Mouse (Mus musculus) MEL (cell line): ENCODE measurements at regions not wholly inside any gene's neighbourhood (a gene's known extent, or its start where the extent isn't known, plus 50 kb on each side); places are given as distances from the start of the nearest gene placed in this dataset.

Experiments used
- DNase-seq: peaks from one replicate; pipeline ENCODE4 v3.0.0; 2011; ENCODE audit warnings: low read depth, low spot score
- H3K27ac ChIP-seq: 2 replicates; pipeline ENCODE4 v1.5.1; 2012; ENCODE audit warnings: low read depth, mild to moderate bottlenecking, control low read depth, low read length, moderate library complexity; ENCODE audit not compliant: control insufficient read depth
- H3K27me3 ChIP-seq, 2 experiments: fragments of 150-350 bp in 1 of 2; sonication (generic) in 1 of 2; 2 replicates each; pipeline ENCODE4 v1.6.1; 2012; ENCODE audit warnings: low read length in 2 of 2, mild to moderate bottlenecking in 2 of 2, improper control_type of control experiment in 1 of 2, moderate library complexity in 1 of 2; ENCODE audit not compliant: insufficient read depth in 2 of 2, control insufficient read depth in 1 of 2
- H3K36me3 ChIP-seq, 2 experiments: 2 replicates each; pipeline ENCODE4 v1.6.1; 2012 to 2014; ENCODE audit warnings: low read length in 2 of 2, improper control_type of control experiment in 1 of 2, inconsistent platforms in 1 of 2, mild to moderate bottlenecking in 1 of 2; ENCODE audit not compliant: insufficient read depth in 2 of 2, control insufficient read depth in 1 of 2
- H3K4me1 ChIP-seq, 2 experiments: fragments of 150-350 bp in 1 of 2; sonication (generic) in 1 of 2; 2 replicates each; pipeline ENCODE4 v1.6.1; 2012; ENCODE audit warnings: low read length in 2 of 2, improper control_type of control experiment in 1 of 2, mild to moderate bottlenecking in 1 of 2; ENCODE audit not compliant: insufficient read depth in 2 of 2, control insufficient read depth in 1 of 2
- H3K4me3 ChIP-seq, 2 experiments: fragments of 150-350 bp in 1 of 2; sonication (generic) in 1 of 2; 2 replicates each; pipeline ENCODE4 v1.5.1; 2012; ENCODE audit warnings: low read depth in 2 of 2, low read length in 2 of 2, mild to moderate bottlenecking in 2 of 2, moderate library complexity in 2 of 2, control low read depth in 1 of 2, improper control_type of control experiment in 1 of 2; ENCODE audit not compliant: control insufficient read depth in 1 of 2, insufficient read depth in 1 of 2
- H3K79me2 ChIP-seq: 2 replicates; pipeline ENCODE4 v1.6.1; 2012; ENCODE audit warnings: mild to moderate bottlenecking, low read length, moderate library complexity; ENCODE audit not compliant: control insufficient read depth, poor library complexity, insufficient read depth
- H3K9ac ChIP-seq: 2 replicates; pipeline ENCODE4 v1.6.1; 2012; ENCODE audit warnings: low read depth, mild to moderate bottlenecking, control low read depth, low read length, moderate library complexity; ENCODE audit not compliant: control insufficient read depth, poor library complexity, severe bottlenecking
- H3K9me3 ChIP-seq: fragments of 150-350 bp; sonication (generic); replicated peaks from 2 replicates; pipeline ENCODE4 v1.6.1; 2012; ENCODE audit warnings: mild to moderate bottlenecking, low read length, improper control_type of control experiment, moderate library complexity; ENCODE audit not compliant: insufficient read depth
- CTCF ChIP-seq, 3 experiments: IDR thresholded peaks in 2 of 3; conservative IDR thresholded peaks in 1 of 3; 2 replicates each; pipeline ENCODE4 v1.5.1; 2011 to 2012; ENCODE audit warnings: low read length in 3 of 3, low read depth in 2 of 3, mild to moderate bottlenecking in 2 of 3, improper control_type of control experiment in 1 of 3, inconsistent platforms in 1 of 3, mixed read lengths in 1 of 3, moderate library complexity in 1 of 3; ENCODE audit not compliant: control insufficient read depth in 1 of 3, insufficient read depth in 1 of 3, poor library complexity in 1 of 3, severe bottlenecking in 1 of 3
- ELF1 ChIP-seq: IDR thresholded peaks from 2 replicates; pipeline ENCODE4 v1.6.1; 2014; ENCODE audit warnings: low read depth, mild to moderate bottlenecking, inconsistent platforms, low read length, improper control_type of control experiment, moderate library complexity
- EP300 ChIP-seq, 2 experiments: IDR thresholded peaks; 2 replicates each; pipeline ENCODE4 v1.6.1; 2011; ENCODE audit warnings: improper control_type of control experiment in 2 of 2, low read length in 2 of 2, low read depth in 1 of 2, mild to moderate bottlenecking in 1 of 2
- ETS1 ChIP-seq: IDR thresholded peaks from 2 replicates; pipeline ENCODE4 v1.6.1; 2012; ENCODE audit warnings: low read depth, mild to moderate bottlenecking, inconsistent platforms, low read length, improper control_type of control experiment, moderate library complexity
- GABPA ChIP-seq: IDR thresholded peaks from 2 replicates; pipeline ENCODE4 v1.6.1; 2012; ENCODE audit warnings: low read depth, mild to moderate bottlenecking, inconsistent platforms, low read length, improper control_type of control experiment, moderate library complexity
- GATA1 ChIP-seq: IDR thresholded peaks from 2 replicates; pipeline ENCODE4 v1.6.1; 2011; ENCODE audit warnings: low read depth, low read length, improper control_type of control experiment
- HCFC1 ChIP-seq: IDR thresholded peaks from 2 replicates; pipeline ENCODE4 v1.6.1; 2012; ENCODE audit warnings: low read depth, mild to moderate bottlenecking, inconsistent platforms, low read length, improper control_type of control experiment, moderate library complexity
- JUND ChIP-seq: IDR thresholded peaks from 2 replicates; pipeline ENCODE4 v1.6.1; 2011; ENCODE audit warnings: low read depth, mild to moderate bottlenecking, improper control_type of control experiment, low read length
- MAFK ChIP-seq: IDR thresholded peaks from 2 replicates; pipeline ENCODE4 v1.6.1; 2011; ENCODE audit warnings: low read depth, mild to moderate bottlenecking, low read length, improper control_type of control experiment, borderline replicate concordance
- MAZ ChIP-seq: IDR thresholded peaks from 2 replicates; pipeline ENCODE4 v1.6.1; 2012; ENCODE audit warnings: low read depth, mild to moderate bottlenecking, inconsistent platforms, low read length, improper control_type of control experiment
- MYB ChIP-seq: IDR thresholded peaks from 2 replicates; pipeline ENCODE4 v1.6.1; 2011; ENCODE audit warnings: mild to moderate bottlenecking, low read depth, low read length, improper control_type of control experiment
- MYC ChIP-seq: IDR thresholded peaks from 2 replicates; pipeline ENCODE4 v1.6.1; 2011; ENCODE audit warnings: low read depth, mild to moderate bottlenecking, low read length, improper control_type of control experiment, moderate library complexity
- NELFE ChIP-seq: IDR thresholded peaks from 2 replicates; pipeline ENCODE4 v1.6.1; 2011; ENCODE audit warnings: low read depth, low read length, improper control_type of control experiment
- POLR2AphosphoS2 ChIP-seq: IDR thresholded peaks from 2 replicates; pipeline ENCODE4 v1.6.1; 2011; ENCODE audit warnings: low read length, improper control_type of control experiment
- RAD21 ChIP-seq: IDR thresholded peaks from 2 replicates; pipeline ENCODE4 v1.6.1; 2011; ENCODE audit warnings: mild to moderate bottlenecking, low read depth, low read length, improper control_type of control experiment
- SIN3A ChIP-seq: IDR thresholded peaks from 2 replicates; pipeline ENCODE4 v1.6.1; 2012; ENCODE audit warnings: low read length, improper control_type of control experiment, inconsistent platforms
- SMC3 ChIP-seq: IDR thresholded peaks from 2 replicates; pipeline ENCODE4 v1.6.1; 2011; ENCODE audit warnings: low read depth, low read length, improper control_type of control experiment
- UBTF ChIP-seq: IDR thresholded peaks from 2 replicates; pipeline ENCODE4 v1.6.1; 2012; ENCODE audit warnings: low read depth, mild to moderate bottlenecking, inconsistent platforms, low read length, improper control_type of control experiment, moderate library complexity, borderline replicate concordance; ENCODE audit not compliant: insufficient read depth
- ZC3H11A ChIP-seq: IDR thresholded peaks from 2 replicates; pipeline ENCODE4 v1.6.1; 2012; ENCODE audit warnings: low read depth, mild to moderate bottlenecking, inconsistent platforms, low read length, improper control_type of control experiment
- ZKSCAN1 ChIP-seq: IDR thresholded peaks from 2 replicates; pipeline ENCODE4 v1.6.1; 2012; ENCODE audit warnings: low read depth, mild to moderate bottlenecking, inconsistent platforms, low read length, improper control_type of control experiment, moderate library complexity

GRCm38 (mm10) chr10:67608033-67608432, 59.3 kb upstream of the Ado start:
- DNase-seq, result peak; percentile 40
- H3K9me3 ChIP-seq, result no peaks in the 10 kb centered on the region
- no peak overlapping the region for H3K4me3 ChIP-seq
- H3K79me2 ChIP-seq, result no peaks in the 10 kb centered on the region
- H3K27ac ChIP-seq, result peak overlapping the region; percentile 21; the same call in 1 of the 2 replicates
- H3K9ac ChIP-seq, result no peak overlapping the region
- TF ChIP-seq CTCF (IDR thresholded peaks at IDR 0.05 in 2 of 3, conservative IDR thresholded peaks at IDR 0.05 in 1 of 3; ENCODE audit: control insufficient read depth in 1 of 3, insufficient read depth in 1 of 3, low read depth in 2 of 3, low read length in 3 of 3, poor library complexity in 1 of 3, severe bottlenecking in 1 of 3), result no peak
- no peak for TF ChIP-seq HCFC1
- no peak for TF ChIP-seq RAD21
- H3K4me1 ChIP-seq, result peaks cover 0 to 17% of the 10 kb centered on the region in 2 experiments; a peak in 3 of 4 replicates
- no peaks in the 10 kb centered on the region for H3K27me3 ChIP-seq
- H3K36me3 ChIP-seq, result peaks cover 0 to 17% of the 10 kb centered on the region in 2 experiments; a peak in 2 of 4 replicates

GRCm38 (mm10) chr10:67607297-67608032, 58.7 kb upstream of the Ado start:
- Histone ChIP-seq H3K36me3 (peaks cover 0 to 17% of the 10 kb centered on the region in 2 experiments; a peak in 2 of 4 replicates), H3K79me2 (no peaks in the 10 kb centered on the region), H3K4me1 (peaks cover 0 to 17% of the 10 kb centered on the region in 2 experiments; a peak in 2 of 4 replicates), H3K27me3 (no peaks in the 10 kb centered on the region), H3K9ac (peak overlapping the region; percentile 7), H3K4me3 (no peak overlapping the region; a peak in 1 of 4 replicates), H3K27ac (peak overlapping the region; percentile 86), H3K9me3 (no peaks in the 10 kb centered on the region)
- TF ChIP-seq ZC3H11A (no peak), UBTF (no peak), GABPA (no peak), ELF1 (no peak), SMC3 (no peak), JUND (peak; percentile 82), EP300 (IDR thresholded peaks at IDR 0.05; ENCODE audit: low read depth in 1 of 2, low read length in 2 of 2) (peak; percentile 87 to 88), ZKSCAN1 (no peak), GATA1 (peak; percentile 67), MYB (peak; percentile 95), ETS1 (peak; percentile 69), SIN3A (no peak), MAFK (no peak), MAZ (no peak), POLR2AphosphoS2 (no peak), MYC (no peak), NELFE (no peak), HCFC1 (no peak)
- DNase-seq, result peak; percentile 79
